Mouse (Mus musculus) kidney, embryonic 14.5 days (tissue): ENCODE data around the gene Yif1b. TPM values are rescaled to one million over a fixed set of nuclear protein-coding genes. Genes with fewer than 3 reads are reported as not detected.
A peak's percentile ranks its signal among the peaks of the same experiment; 100 is the strongest.
"Not testable (repeated sequence)": the region's sequence is repeated elsewhere in the genome, so short reads cannot be mapped to it uniquely, and the experiment has no call there.

Source experiments
- ATAC-seq: fragments of 200-750 bp; cut with Nextera tagmentation; 2 replicates; pipeline ENCODE4 v1.8.0; 2017; ENCODE audit warnings: moderate number of reproducible peaks, mild to moderate bottlenecking, moderate TSS enrichment, moderate library complexity; ENCODE audit not compliant: low FRiP score, low TSS enrichment
- H3K27ac ChIP-seq: fragments of 300-500 bp; sonication (generic); 2 replicates; pipeline ENCODE4 v1.5.1; 2014; ENCODE audit warnings: low read depth, mild to moderate bottlenecking, low read length, moderate library complexity, mixed read lengths
- H3K27me3 ChIP-seq: fragments of 300-500 bp; sonication (generic); 2 replicates; pipeline ENCODE4 v1.6.1; 2014; ENCODE audit warnings: mild to moderate bottlenecking, low read length; ENCODE audit not compliant: control insufficient read depth, insufficient read depth
- H3K36me3 ChIP-seq: fragments of 300-500 bp; sonication (generic); 2 replicates; pipeline ENCODE4 v1.6.1; 2014; ENCODE audit warnings: low read length, mixed read lengths; ENCODE audit not compliant: control insufficient read depth, insufficient read depth
- H3K4me1 ChIP-seq: fragments of 300-500 bp; sonication (generic); 2 replicates; pipeline ENCODE4 v1.6.1; 2014; ENCODE audit warnings: low read length, mixed read lengths; ENCODE audit not compliant: control insufficient read depth, insufficient read depth
- H3K4me2 ChIP-seq: fragments of 300-500 bp; sonication (generic); replicated peaks from 2 replicates; pipeline ENCODE4 v1.6.1; 2014; ENCODE audit warnings: low read depth, mild to moderate bottlenecking, low read length
- H3K4me3 ChIP-seq: fragments of 300-500 bp; sonication (generic); 2 replicates; pipeline ENCODE4 v1.5.1; 2014; ENCODE audit warnings: mild to moderate bottlenecking, low read length
- H3K9ac ChIP-seq: fragments of 300-500 bp; sonication (generic); 2 replicates; pipeline ENCODE4 v1.6.1; 2014; ENCODE audit warnings: low read depth, mild to moderate bottlenecking, low read length, moderate library complexity
- H3K9me3 ChIP-seq: fragments of 300-500 bp; sonication (generic); 2 replicates; pipeline ENCODE4 v1.6.1; 2016; ENCODE audit warnings: low read length; ENCODE audit not compliant: control insufficient read depth
- WGBS: fragments of 180-500 bp; shearing (Covaris S2); extraction: QIAGEN DNeasy Blood & Tissue Kit; methylation state at CpG from one replicate; pipeline ENCODE4 v1.1.7; 2014; 5-methylcytosine and 5-hydroxymethylcytosine counted together
- polyA plus RNA-seq: library from polyadenylated mRNA; unstranded; fragments of >200 nt; fragmentation: Nextera tagmentation; extraction: Ambion mirVana; gene quantifications from 2 replicates; pipeline ENCODE4 v1.2.1, GENCODE M21; 2014

The Yif1b gene
- polyA plus RNA-seq, 1 experiment from 2014 or later: 120 TPM

GRCm38 (mm10) chr7:29234661-29235060 is 3.5 kb upstream of the Yif1b start:
- 82% methylated on average over 5 of the region's 5 CpGs for WGBS
- Histone ChIP-seq H3K27ac (no peak overlapping the region), H3K9ac (no peak overlapping the region)

GRCm38 (mm10) chr7:29236593-29236992 is 1.5 kb upstream of the Yif1b start:
- Histone ChIP-seq H3K9me3 (no peaks in the 10 kb centered on the region), H3K4me1 (peaks cover 18% of the 10 kb centered on the region; the same call in 1 of the 2 replicates), H3K27me3 (peaks cover 14% of the 10 kb centered on the region), H3K36me3 (no peaks in the 10 kb centered on the region), H3K4me2 (no peak overlapping the region), H3K9ac (no peak overlapping the region), H3K4me3 (no peak overlapping the region), H3K27ac (no peak overlapping the region)
- WGBS: 89% methylated on average over 4 of the region's 4 CpGs
- no peak for ATAC-seq

More at GRCm38 (mm10) chr7:29234661-29235060, 3.5 kb upstream of the Yif1b start:
- H3K36me3 ChIP-seq: no peaks in the 10 kb centered on the region
- no peaks in the 10 kb centered on the region for H3K9me3 ChIP-seq
- no peak overlapping the region for H3K4me2 ChIP-seq
- peaks cover 16% of the 10 kb centered on the region; the same call in 1 of the 2 replicates for H3K4me1 ChIP-seq
- no peak overlapping the region for H3K4me3 ChIP-seq
- peaks cover 19% of the 10 kb centered on the region for H3K27me3 ChIP-seq
- no peak for ATAC-seq

GRCm38 (mm10) chr7:29237596-29237995 is 533 bp upstream of the Yif1b start:
- WGBS: 27% methylated on average over 6 of the region's 6 CpGs
- H3K27me3 ChIP-seq, H3K9me3 ChIP-seq, H3K4me1 ChIP-seq, H3K36me3 ChIP-seq: not testable (repeated sequence)
- Histone ChIP-seq H3K4me2 (peak overlapping the region; percentile 42), H3K27ac (peak overlapping the region; percentile 88), H3K4me3 (peak overlapping the region; percentile 71), H3K9ac (peak overlapping the region; percentile 50; the same call in 1 of the 2 replicates)
- 0 out of 2 replicates have a peak, but pooled peaks have one; percentile 11 for ATAC-seq

GRCm38 (mm10) chr7:29244732-29245416 is 6.7 kb downstream of the Yif1b start:
- peaks cover 5% of the 10 kb centered on the region; the same call in 1 of the 2 replicates for H3K27me3 ChIP-seq
- no peaks in the 10 kb centered on the region for H3K9me3 ChIP-seq
- no peak overlapping the region for H3K4me3 ChIP-seq
- WGBS: 86% methylated on average over 7 of the region's 7 CpGs
- H3K36me3 ChIP-seq: peaks cover 19% of the 10 kb centered on the region; the same call in 1 of the 2 replicates
- peaks cover 16% of the 10 kb centered on the region for H3K4me1 ChIP-seq
- H3K9ac ChIP-seq: no peak overlapping the region
- no peak for ATAC-seq
- no peak overlapping the region for H3K4me2 ChIP-seq
- no peak overlapping the region for H3K27ac ChIP-seq

GRCm38 (mm10) chr7:29246015-29246414 is 7.9 kb downstream of the Yif1b start:
- H3K27me3 ChIP-seq: peaks cover 5% of the 10 kb centered on the region; the same call in 1 of the 2 replicates
- H3K4me2 ChIP-seq: no peak overlapping the region
- H3K4me1 ChIP-seq: peaks cover 16% of the 10 kb centered on the region
- H3K9me3 ChIP-seq: no peaks in the 10 kb centered on the region
- ATAC-seq: no peak
- H3K4me3 ChIP-seq: no peak overlapping the region
- peaks cover 19% of the 10 kb centered on the region; the same call in 1 of the 2 replicates for H3K36me3 ChIP-seq
- H3K27ac ChIP-seq: no peak overlapping the region
- WGBS: 92% methylated on average over 5 of the region's 5 CpGs
- H3K9ac ChIP-seq: no peak overlapping the region

- H3K27me3 ChIP-seq: peaks cover 5% of the 10 kb centered on the region; the same call in 1 of the 2 replicates
- no peak overlapping the region for H3K4me3 ChIP-seq
- no peaks in the 10 kb centered on the region for H3K9me3 ChIP-seq
- no peak overlapping the region for H3K27ac ChIP-seq
- H3K4me1 ChIP-seq: peaks cover 16% of the 10 kb centered on the region
- WGBS: 82% methylated on average over 21 of the region's 21 CpGs
- H3K9ac ChIP-seq: no peak overlapping the region
- ATAC-seq: no peak
- H3K4me2 ChIP-seq: no peak overlapping the region
- peaks cover 19% of the 10 kb centered on the region; the same call in 1 of the 2 replicates for H3K36me3 ChIP-seq
Observed at GRCm38 (mm10) chr7:29246619-29247313, 8.6 kb downstream of the Yif1b start.

- Histone ChIP-seq H3K9ac (peak overlapping the region; percentile 48; the same call in 1 of the 2 replicates), H3K4me1 (peaks cover 16% of the 10 kb centered on the region), H3K9me3 (no peaks in the 10 kb centered on the region), H3K36me3 (peaks cover 19% of the 10 kb centered on the region; the same call in 1 of the 2 replicates), H3K4me2 (peak overlapping the region; percentile 59), H3K4me3 (peak overlapping the region; percentile 28), H3K27ac (no peak overlapping the region), H3K27me3 (peaks cover 5% of the 10 kb centered on the region; the same call in 1 of the 2 replicates)
- no peak for ATAC-seq
- WGBS: 26% methylated on average over 16 of the region's 16 CpGs
Observed at GRCm38 (mm10) chr7:29247314-29247700, 9.2 kb downstream of the Yif1b start.

- WGBS: 12% methylated on average over 19 of the region's 19 CpGs
- peak overlapping the region; percentile 48; the same call in 1 of the 2 replicates for H3K9ac ChIP-seq
- no peak overlapping the region for H3K27ac ChIP-seq
- peak overlapping the region; percentile 28 for H3K4me3 ChIP-seq
- peaks cover 16% of the 10 kb centered on the region for H3K4me1 ChIP-seq
- peak; percentile 18; the same call in 1 of the 2 replicates for ATAC-seq
- H3K27me3 ChIP-seq: peaks cover 5% of the 10 kb centered on the region; the same call in 1 of the 2 replicates
- no peaks in the 10 kb centered on the region for H3K9me3 ChIP-seq
- peaks cover 19% of the 10 kb centered on the region; the same call in 1 of the 2 replicates for H3K36me3 ChIP-seq
- H3K4me2 ChIP-seq: peak overlapping the region; percentile 59
Observed at GRCm38 (mm10) chr7:29247706-29248105, 9.6 kb downstream of the Yif1b start.
